Comparison of ENCODE assay signal across 8 mouse cellular contexts in genomic region chr16:31935091-31935979, GRCm38 (mm10). TPM values are rescaled to one million over a fixed set of nuclear protein-coding genes. Genes with fewer than 3 reads are reported as not detected.
A peak's percentile ranks its signal among the peaks of the same experiment; 100 is the strongest.
DNase-seq lines count a peak whose midpoint lies in the region; ATAC-seq and TF ChIP-seq lines count a peak whose summit lies in the region.

No protein-coding gene starts in this region.

- H3K27ac ChIP-seq in bone marrow, adult 2 months (ENCODE audit: control insufficient read depth, insufficient read depth, low read depth, low read length, poor library complexity): no peak overlapping the region
- H3K27ac ChIP-seq in forebrain, embryonic 11.5 days (ENCODE audit: low read depth, low read length): no peak overlapping the region
- H3K27ac ChIP-seq in left cerebral cortex, adult 2 months: peak overlapping the region; percentile 97
- 0 out of 2 replicates have a peak overlapping the region, but pooled peaks have one; percentile 31 for H3K27ac ChIP-seq in midbrain, embryonic 16.5 days (ENCODE audit: low read length)

- ATAC-seq in forebrain, embryonic 11.5 days (replicated peaks; ENCODE audit: low FRiP score): no peak
- ATAC-seq in midbrain, embryonic 16.5 days: no peak

- peaks cover 26% of the 10 kb centered on the region for H3K27me3 ChIP-seq in forebrain, embryonic 11.5 days (ENCODE audit: control insufficient read depth, insufficient read depth, low read length)
- peaks cover 5% of the 10 kb centered on the region; the same call in 1 of the 2 replicates for H3K27me3 ChIP-seq in midbrain, embryonic 16.5 days (ENCODE audit: control insufficient read depth, insufficient read depth, low read depth, low read length)

- H3K4me3 ChIP-seq in bone marrow, adult 2 months (replicated peaks; ENCODE audit: control insufficient read depth, low read depth, low read length): peak overlapping the region; percentile 21
- H3K4me3 ChIP-seq in forebrain, embryonic 11.5 days (ENCODE audit: low read depth, low read length): peak overlapping the region; percentile 19
- H3K4me3 ChIP-seq in left cerebral cortex, adult 2 months: peak overlapping the region; percentile 53
- peak overlapping the region; percentile 43 for H3K4me3 ChIP-seq in midbrain, embryonic 16.5 days (ENCODE audit: low read depth, low read length)

- peak overlapping the region; percentile 23 for H3K9ac ChIP-seq in forebrain, embryonic 11.5 days (ENCODE audit: low read length)
- peak overlapping the region; percentile 77 for H3K9ac ChIP-seq in midbrain, embryonic 16.5 days (ENCODE audit: low read depth, low read length)

- H3K4me2 ChIP-seq in forebrain, embryonic 11.5 days (ENCODE audit: low read depth, low read length, severe bottlenecking): peak overlapping the region; percentile 42
- H3K4me2 ChIP-seq in midbrain, embryonic 16.5 days (ENCODE audit: low read length): peak overlapping the region; percentile 78

- no peaks in the 10 kb centered on the region for H3K9me3 ChIP-seq in forebrain, embryonic 11.5 days (ENCODE audit: control insufficient read depth, low read length)
- H3K9me3 ChIP-seq in midbrain, embryonic 16.5 days (replicated peaks; ENCODE audit: control insufficient read depth, low read length, poor library complexity, severe bottlenecking): no peaks in the 10 kb centered on the region

- 7% methylated on average over 36 of the region's 36 CpGs for WGBS in bone marrow, adult 2 months
- WGBS in forebrain, embryonic 11.5 days: 4% methylated on average over 36 of the region's 36 CpGs
- WGBS in midbrain, embryonic 16.5 days: 6% methylated on average over 36 of the region's 36 CpGs

- no peaks in the 10 kb centered on the region; the same call in none of the 2 replicates for H3K4me1 ChIP-seq in bone marrow, adult 2 months (ENCODE audit: control insufficient read depth, insufficient read depth, low read length)
- peaks cover 19% of the 10 kb centered on the region; the same call in 1 of the 2 replicates for H3K4me1 ChIP-seq in forebrain, embryonic 11.5 days (replicated peaks; ENCODE audit: control insufficient read depth, insufficient read depth, low read length)
- peaks cover 22% of the 10 kb centered on the region for H3K4me1 ChIP-seq in midbrain, embryonic 16.5 days (ENCODE audit: control insufficient read depth, insufficient read depth, low read length)

- DNase-seq in kidney, postnatal 4 days: peak; percentile 31 to 38
- DNase-seq in kidney, adult 8-10 months: no peak
- DNase-seq in forebrain, embryonic 11.5 days (ENCODE audit: low spot score): peak; percentile 63
- peak in 1 of 2 experiments; percentile 58 for DNase-seq in left cerebral cortex, adult 2 months (ENCODE audit: extremely low spot score in 1 of 2, low spot score in 2 of 2)
- DNase-seq in gastrocnemius, postnatal 25 days: no peak
- no peak for DNase-seq in layer of hippocampus, adult 9-11 months

- TF ChIP-seq CTCF in bone marrow, adult 2 months (IDR thresholded peaks at IDR 0.05; ENCODE audit: control insufficient read depth, insufficient read depth, low read length): no peak
- TF ChIP-seq CTCF in left cerebral cortex, adult 2 months (IDR thresholded peaks at IDR 0.05): no peak

- intact Hi-C loops in left cerebral cortex, adult 2 months (cut with DNase I): no loop called here

- TF ChIP-seq POLR2A in bone marrow, adult 2 months (IDR thresholded peaks at IDR 0.05; ENCODE audit: borderline replicate concordance, control insufficient read depth, low read depth, low read length): peak; percentile 31; the same call in 1 of the 2 replicates

- no peaks in the 10 kb centered on the region for H3K36me3 ChIP-seq in forebrain, embryonic 11.5 days (ENCODE audit: control insufficient read depth, insufficient read depth, low read length)
- no peaks in the 10 kb centered on the region for H3K36me3 ChIP-seq in midbrain, embryonic 16.5 days (ENCODE audit: control insufficient read depth, insufficient read depth, low read length)

RNA-seq across cellular contexts. Expression of gene Pigz, which starts 1.7 kb away (rescaled TPM):
- polyA plus RNA-seq in bone marrow, adult 2 months (2011; ENCODE audit: insufficient read depth, insufficient read length, low replicate concordance, missing spikeins): 0.79 and 6.2 TPM in 2 replicates
- 0.97 and 1.1 TPM in 2 replicates for polyA plus RNA-seq in forebrain, embryonic 11.5 days (2014; fragmentation: Nextera tagmentation; extraction: Ambion mirVana)
- total RNA-seq in left cerebral cortex, adult 2 months (2021): 10 to 100 TPM; 20.7 to 20.9 TPM
- polyA plus RNA-seq in midbrain, embryonic 16.5 days (2015; fragmentation: Nextera tagmentation; extraction: Ambion mirVana): 2.7 and 3.5 TPM in 2 replicates
- 1 to 10 TPM in 1 of 2 experiments, under 1 TPM in 1; 0.87 to 2.3 TPM for total RNA-seq in gastrocnemius, postnatal 25 days (2021)

RNA-seq across cellular contexts. Expression of gene 0610012G03Rik, which starts 13.0 kb away (rescaled TPM):
- 16.2 and 24.9 TPM in 2 replicates for polyA plus RNA-seq in bone marrow, adult 2 months (2011; ENCODE audit: insufficient read depth, insufficient read length, low replicate concordance, missing spikeins)
- 84.6 and 92.5 TPM in 2 replicates for polyA plus RNA-seq in forebrain, embryonic 11.5 days (2014; fragmentation: Nextera tagmentation; extraction: Ambion mirVana)
- 10 to 100 TPM; 40.4 to 45.1 TPM for total RNA-seq in left cerebral cortex, adult 2 months (2021)
- polyA plus RNA-seq in midbrain, embryonic 16.5 days (2015; fragmentation: Nextera tagmentation; extraction: Ambion mirVana): 114 and 117 TPM in 2 replicates
- 10 to 100 TPM; 51.0 to 53.6 TPM for total RNA-seq in gastrocnemius, postnatal 25 days (2021)

RNA-seq across cellular contexts. Expression of gene Ncbp2, which starts 13.0 kb away (rescaled TPM):
- 16.3 and 39.3 TPM in 2 replicates for polyA plus RNA-seq in bone marrow, adult 2 months (2011; ENCODE audit: insufficient read depth, insufficient read length, low replicate concordance, missing spikeins)
- polyA plus RNA-seq in forebrain, embryonic 11.5 days (2014; fragmentation: Nextera tagmentation; extraction: Ambion mirVana): 146 and 149 TPM in 2 replicates
- total RNA-seq in left cerebral cortex, adult 2 months (2021): 10 to 100 TPM; 47.3 to 47.4 TPM
- 103 and 105 TPM in 2 replicates for polyA plus RNA-seq in midbrain, embryonic 16.5 days (2015; fragmentation: Nextera tagmentation; extraction: Ambion mirVana)
- 10 to 100 TPM; 14.5 to 15.3 TPM for total RNA-seq in gastrocnemius, postnatal 25 days (2021)

RNA-seq across cellular contexts. Expression of gene Meltf, which starts 56.7 kb away (rescaled TPM):
- polyA plus RNA-seq in bone marrow, adult 2 months (2011; ENCODE audit: insufficient read depth, insufficient read length, low replicate concordance, missing spikeins): not detected in 2 replicates
- polyA plus RNA-seq in forebrain, embryonic 11.5 days (2014; fragmentation: Nextera tagmentation; extraction: Ambion mirVana): 0.07 TPM in 1 of 2 replicates, not detected in the other
- under 1 TPM; 0.51 to 0.54 TPM for total RNA-seq in left cerebral cortex, adult 2 months (2021)
- polyA plus RNA-seq in midbrain, embryonic 16.5 days (2015; fragmentation: Nextera tagmentation; extraction: Ambion mirVana): 0.07 and 0.28 TPM in 2 replicates
- total RNA-seq in gastrocnemius, postnatal 25 days (2021): not detected

Comparison
In these comparisons a context has a peak if more than half of its experiments do, and no peak if none do; other contexts are left out.
1. DNase-seq: peak in kidney, postnatal 4 days (2 of 2) and forebrain, embryonic 11.5 days (single experiment); none in kidney, adult 8-10 months (0 of 2), gastrocnemius, postnatal 25 days (single experiment) and layer of hippocampus, adult 9-11 months (single experiment).
2. H3K27ac ChIP-seq: peak in left cerebral cortex, adult 2 months (single experiment) and midbrain, embryonic 16.5 days (single experiment); none in bone marrow, adult 2 months (single experiment) and forebrain, embryonic 11.5 days (single experiment).
3. Peak in every context shown above with its lines, with median percentiles within 50 percentile points of each other: H3K4me3 ChIP-seq.